Mouse (Mus musculus): ENCODE measurements at regions not wholly inside any gene's neighbourhood (a gene's known extent, or its start where the extent isn't known, plus 50 kb on each side); places are given as distances from the start of the nearest gene placed in this dataset.
A peak's percentile ranks its signal among the peaks of the same experiment; 100 is the strongest.

DNA sequence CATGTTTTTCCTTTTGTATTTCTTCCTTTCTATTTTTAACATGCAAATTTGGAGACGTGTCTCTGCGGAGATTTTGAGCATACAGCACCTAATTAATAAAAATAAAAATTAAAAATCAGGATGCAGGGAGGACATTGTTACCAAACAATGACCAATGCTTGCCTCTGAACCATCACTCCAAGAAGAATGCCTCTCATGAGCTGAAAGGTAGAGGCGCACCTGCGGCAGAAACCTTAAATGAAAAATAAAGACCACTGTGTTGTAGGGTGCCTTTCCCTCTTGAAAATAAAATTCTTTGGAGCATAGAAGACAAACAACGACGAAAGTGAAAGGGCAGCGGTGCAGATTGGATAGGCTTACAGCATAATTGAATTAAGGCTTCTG, 204.8 kb upstream of the Isl1 start:
- H3K27me3 ChIP-seq (replicated peaks) = 0 out of 2 replicates have a peak, but pooled peaks cover 2% of the 10 kb centered on the region
- ATAC-seq (ENCODE audit: low FRiP score, low read depth) = peak; percentile 22; the same call in 1 of the 2 replicates
- H3K4me2 ChIP-seq (replicated peaks) = peak overlapping the region; percentile 50
- no peak overlapping the region for H3K27ac ChIP-seq
- WGBS = 44% methylated on average over 7 of the region's 7 CpGs
- peaks cover 5% of the 10 kb centered on the region; the same call in 1 of the 2 replicates for H3K4me1 ChIP-seq
- H3K4me3 ChIP-seq = no peak overlapping the region
- H3K9ac ChIP-seq = no peak overlapping the region
- no peaks in the 10 kb centered on the region for H3K9me3 ChIP-seq
- H3K36me3 ChIP-seq = no peaks in the 10 kb centered on the region

DNA sequence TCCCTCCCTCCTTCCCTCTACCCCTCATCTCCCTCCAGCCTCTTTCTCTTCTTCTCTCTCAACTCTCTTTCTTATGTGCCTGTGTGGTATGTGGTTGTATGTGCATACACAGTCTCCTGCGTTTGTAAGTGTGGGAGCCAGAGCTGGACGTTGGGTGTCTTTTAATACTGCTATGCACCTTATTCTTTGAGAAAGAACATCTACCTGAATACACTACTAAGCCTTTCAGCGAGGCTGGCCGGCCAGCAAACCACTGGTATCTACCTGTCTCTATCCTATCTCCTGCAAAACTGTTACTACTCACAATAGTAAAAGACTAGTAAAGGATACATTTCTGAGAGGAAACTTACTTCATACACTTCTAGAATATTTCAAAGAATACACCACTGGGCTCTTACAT, 202.9 kb upstream of the Isl1 start:
- no peak overlapping the region for H3K9ac ChIP-seq
- no peaks in the 10 kb centered on the region for H3K9me3 ChIP-seq
- H3K4me1 ChIP-seq = peaks cover 5% of the 10 kb centered on the region; the same call in 1 of the 2 replicates
- no peak for ATAC-seq (ENCODE audit: low FRiP score, low read depth)
- 87% methylated on average over 4 of the region's 4 CpGs for whole genome bisulfite sequencing
- H3K4me2 ChIP-seq (replicated peaks) = no peak overlapping the region
- H3K36me3 ChIP-seq = no peaks in the 10 kb centered on the region
- no peak overlapping the region for H3K4me3 ChIP-seq
- no peak overlapping the region for H3K27ac ChIP-seq
- peaks cover 2% of the 10 kb centered on the region; the same call in 1 of the 2 replicates for H3K27me3 ChIP-seq (replicated peaks)

DNA sequence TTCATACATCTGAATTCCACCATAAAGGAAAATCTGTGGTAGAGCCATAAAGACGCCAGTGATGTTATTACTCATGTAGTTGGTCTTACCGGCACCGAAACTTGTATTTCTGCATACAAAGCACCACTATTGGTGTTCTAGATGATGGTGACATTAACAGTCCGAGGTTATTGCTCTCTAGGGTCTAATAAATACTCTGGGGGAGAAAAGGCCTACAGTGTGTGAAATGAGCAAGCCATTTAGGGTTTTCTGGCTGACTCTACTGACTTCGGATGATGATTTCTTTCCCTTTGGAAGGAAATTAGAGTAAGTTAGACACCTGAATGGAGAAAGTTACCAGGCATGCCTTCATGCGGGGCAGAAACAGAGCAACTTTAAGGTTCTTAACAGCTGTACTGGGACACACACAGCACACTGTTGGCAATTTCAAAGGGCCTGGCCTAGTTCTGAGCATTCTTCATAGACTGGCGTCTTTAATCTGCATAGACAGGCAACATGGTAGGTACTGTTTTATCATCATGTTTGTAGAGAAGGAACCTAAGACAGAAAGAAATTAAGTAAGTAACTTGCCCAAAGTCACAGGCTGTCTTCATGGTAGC, 198.8 kb upstream of the Isl1 start:
- no peak overlapping the region for H3K4me2 ChIP-seq (replicated peaks)
- no peaks in the 10 kb centered on the region for H3K4me1 ChIP-seq
- ATAC-seq (ENCODE audit: low FRiP score, low read depth) = no peak
- H3K9me3 ChIP-seq = no peaks in the 10 kb centered on the region
- no peak overlapping the region for H3K9ac ChIP-seq
- no peak overlapping the region for H3K27ac ChIP-seq
- no peaks in the 10 kb centered on the region for H3K36me3 ChIP-seq
- H3K27me3 ChIP-seq (replicated peaks) = peaks cover 2% of the 10 kb centered on the region; the same call in 1 of the 2 replicates
- 56% methylated on average over 7 of the region's 7 CpGs for WGBS
- H3K4me3 ChIP-seq = no peak overlapping the region

DNA sequence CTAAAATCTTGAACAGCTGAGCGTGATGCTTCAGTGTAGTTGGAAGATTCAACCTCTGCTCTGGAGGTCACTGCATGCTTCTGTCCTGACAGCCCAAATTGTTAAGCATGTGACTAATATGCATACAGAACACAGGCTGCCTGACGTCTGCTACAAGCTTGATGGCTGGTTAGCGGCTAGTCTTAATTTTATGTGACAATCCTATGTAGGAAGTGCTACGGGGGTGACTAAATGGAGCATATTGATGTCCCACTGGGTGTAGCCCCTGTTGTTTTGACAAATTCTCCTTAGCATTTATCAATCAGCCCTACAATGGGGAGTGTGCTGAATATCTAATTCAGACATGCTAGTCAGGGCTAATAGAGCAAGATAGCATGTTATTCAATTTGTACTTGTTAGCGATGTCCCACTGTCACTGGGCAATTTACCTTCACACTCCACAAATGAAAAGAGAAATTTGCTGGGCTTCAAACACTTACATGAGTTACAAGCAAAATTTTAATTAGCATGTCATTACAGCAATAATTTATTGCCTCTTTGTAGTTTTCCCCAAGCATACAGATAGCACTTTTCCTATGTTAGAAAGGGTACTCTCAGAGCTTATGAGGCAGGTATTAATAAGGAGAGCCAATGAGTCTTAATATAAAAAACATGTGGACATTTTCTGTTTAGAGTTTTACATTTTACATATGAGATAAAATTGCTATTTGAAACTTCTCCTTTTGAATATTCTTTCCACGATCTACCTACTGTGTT, 188.3 kb upstream of the Isl1 start:
- Histone ChIP-seq H3K9me3 (no peaks in the 10 kb centered on the region), H3K27ac (no peak overlapping the region), H3K27me3 (replicated peaks) (no peaks in the 10 kb centered on the region), H3K36me3 (no peaks in the 10 kb centered on the region), H3K4me1 (no peaks in the 10 kb centered on the region), H3K9ac (no peak overlapping the region), H3K4me3 (no peak overlapping the region), H3K4me2 (replicated peaks) (no peak overlapping the region)
- 33% methylated on average over 6 of the region's 6 CpGs for WGBS
- ATAC-seq (ENCODE audit: low FRiP score, low read depth) = peak; percentile 88

GRCm38 (mm10) chr13:116495641-116496040, 186.2 kb upstream of the Isl1 start:
- Histone ChIP-seq H3K36me3 (no peaks in the 10 kb centered on the region), H3K4me1 (no peaks in the 10 kb centered on the region), H3K9me3 (no peaks in the 10 kb centered on the region), H3K27me3 (replicated peaks) (no peaks in the 10 kb centered on the region), H3K27ac (no peak overlapping the region), H3K4me2 (replicated peaks) (no peak overlapping the region), H3K9ac (no peak overlapping the region), H3K4me3 (no peak overlapping the region)
- 5% methylated on average over 2 of the region's 2 CpGs for WGBS
- ATAC-seq (ENCODE audit: low FRiP score, low read depth) = no peak; the same call in 1 of the 2 replicates

DNA sequence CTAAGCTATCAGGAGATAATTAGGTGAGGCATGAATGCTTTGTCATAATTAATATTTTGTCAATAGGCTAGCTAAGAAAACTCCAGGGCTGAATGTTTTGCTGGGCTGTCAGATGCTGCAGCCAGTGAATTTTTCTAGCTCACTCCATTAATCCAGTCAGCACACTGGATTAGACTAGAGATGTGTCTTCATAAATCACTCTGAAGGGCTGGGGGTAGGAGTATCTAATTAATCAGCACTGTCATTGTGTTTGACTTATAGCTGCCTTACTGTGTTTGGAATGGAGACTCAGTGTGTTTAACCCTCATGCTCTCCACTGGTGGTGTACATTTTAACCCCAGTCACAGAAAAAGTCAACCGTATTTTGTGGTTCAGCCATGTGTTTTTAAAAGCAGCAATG, 179.9 kb upstream of the Isl1 start:
- Histone ChIP-seq H3K36me3 (no peaks in the 10 kb centered on the region), H3K4me3 (no peak overlapping the region), H3K9ac (no peak overlapping the region), H3K9me3 (no peaks in the 10 kb centered on the region), H3K4me2 (replicated peaks) (no peak overlapping the region), H3K27me3 (replicated peaks) (no peaks in the 10 kb centered on the region), H3K27ac (no peak overlapping the region), H3K4me1 (no peaks in the 10 kb centered on the region)
- 40% methylated on average over 1 of the region's 1 CpGs for WGBS
- ATAC-seq (ENCODE audit: low FRiP score, low read depth) = peak; percentile 71; the same call in 1 of the 2 replicates

GRCm38 (mm10) chr13:116474611-116475010, 165.1 kb upstream of the Isl1 start:
- ATAC-seq (ENCODE audit: low FRiP score, low read depth) = no peak
- Histone ChIP-seq H3K36me3 (no peaks in the 10 kb centered on the region), H3K4me1 (no peaks in the 10 kb centered on the region), H3K27me3 (replicated peaks) (no peaks in the 10 kb centered on the region), H3K9ac (no peak overlapping the region), H3K4me3 (no peak overlapping the region), H3K9me3 (no peaks in the 10 kb centered on the region), H3K4me2 (replicated peaks) (no peak overlapping the region), H3K27ac (no peak overlapping the region)
- 76% methylated on average over 8 of the region's 8 CpGs for WGBS

GRCm38 (mm10) chr13:116461757-116462156, 152.3 kb upstream of the Isl1 start:
- ATAC-seq (ENCODE audit: low FRiP score, low read depth) = no peak
- Histone ChIP-seq H3K4me1 (no peaks in the 10 kb centered on the region), H3K9me3 (no peaks in the 10 kb centered on the region), H3K27ac (no peak overlapping the region), H3K9ac (no peak overlapping the region), H3K27me3 (replicated peaks) (no peaks in the 10 kb centered on the region), H3K36me3 (no peaks in the 10 kb centered on the region), H3K4me2 (replicated peaks) (no peak overlapping the region), H3K4me3 (no peak overlapping the region)
- WGBS = 83% methylated on average over 6 of the region's 6 CpGs

- Histone ChIP-seq H3K9me3 (no peaks in the 10 kb centered on the region), H3K9ac (no peak overlapping the region), H3K27ac (no peak overlapping the region), H3K36me3 (no peaks in the 10 kb centered on the region), H3K27me3 (replicated peaks) (no peaks in the 10 kb centered on the region), H3K4me3 (no peak overlapping the region), H3K4me2 (replicated peaks) (no peak overlapping the region), H3K4me1 (no peaks in the 10 kb centered on the region)
- WGBS = 59% methylated on average over 15 of the region's 15 CpGs
- no peak for ATAC-seq (ENCODE audit: low FRiP score, low read depth)
These were observed 133.9 kb upstream of the Isl1 start for GRCm38 (mm10) chr13:116443165-116443955.

GRCm38 (mm10) chr13:116417768-116418167, 108.3 kb upstream of the Isl1 start:
- Histone ChIP-seq H3K36me3 (no peaks in the 10 kb centered on the region), H3K27ac (no peak overlapping the region), H3K4me2 (replicated peaks) (no peak overlapping the region), H3K27me3 (replicated peaks) (no peaks in the 10 kb centered on the region), H3K9ac (no peak overlapping the region), H3K4me3 (no peak overlapping the region), H3K4me1 (no peaks in the 10 kb centered on the region), H3K9me3 (no peaks in the 10 kb centered on the region)
- WGBS = 89% methylated on average over 3 of the region's 3 CpGs
- ATAC-seq (ENCODE audit: low FRiP score, low read depth) = no peak

GRCm38 (mm10) chr13:116414473-116414872, 105.0 kb upstream of the Isl1 start:
- H3K4me2 ChIP-seq (replicated peaks) = no peak overlapping the region
- WGBS = 45% methylated on average over 7 of the region's 7 CpGs
- no peak for ATAC-seq (ENCODE audit: low FRiP score, low read depth)
- no peaks in the 10 kb centered on the region for H3K4me1 ChIP-seq
- H3K4me3 ChIP-seq = no peak overlapping the region
- no peaks in the 10 kb centered on the region for H3K27me3 ChIP-seq (replicated peaks)
- H3K9me3 ChIP-seq = no peaks in the 10 kb centered on the region
- no peak overlapping the region for H3K27ac ChIP-seq
- H3K9ac ChIP-seq = no peak overlapping the region
- H3K36me3 ChIP-seq = no peaks in the 10 kb centered on the region

DNA sequence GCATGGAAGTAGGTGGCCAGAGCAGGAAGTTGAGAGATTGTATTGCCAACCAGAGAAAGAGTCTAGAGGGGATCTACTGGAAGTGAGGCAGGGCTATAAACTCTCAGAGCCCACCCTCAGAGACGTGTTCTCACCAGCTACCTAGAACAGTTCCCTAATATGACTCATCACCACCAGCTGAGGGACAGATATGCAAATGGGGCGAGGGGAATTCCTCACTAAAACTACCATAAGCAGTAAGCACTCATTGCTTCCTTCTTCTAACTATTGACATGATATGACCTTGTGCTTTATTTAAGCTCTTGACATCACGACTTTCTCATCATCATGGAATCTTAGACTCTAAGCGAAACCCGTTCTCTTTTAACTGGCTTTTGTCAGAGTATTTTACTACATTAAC, 101.2 kb upstream of the Isl1 start:
- ATAC-seq (ENCODE audit: low FRiP score, low read depth) = no peak
- Histone ChIP-seq H3K4me3 (no peak overlapping the region), H3K9me3 (no peaks in the 10 kb centered on the region), H3K4me1 (no peaks in the 10 kb centered on the region), H3K9ac (no peak overlapping the region), H3K27me3 (replicated peaks) (no peaks in the 10 kb centered on the region), H3K4me2 (replicated peaks) (no peak overlapping the region), H3K36me3 (no peaks in the 10 kb centered on the region), H3K27ac (no peak overlapping the region)
- WGBS = 77% methylated on average over 5 of the region's 5 CpGs
